Mouse (Mus musculus): ENCODE measurements around the gene Ak6. TPM values are rescaled to one million over a fixed set of nuclear protein-coding genes. Genes with fewer than 3 reads are reported as not detected.

The Ak6 gene
- polyA plus RNA-seq, 1 experiment, result 50.5 TPM

DNA sequence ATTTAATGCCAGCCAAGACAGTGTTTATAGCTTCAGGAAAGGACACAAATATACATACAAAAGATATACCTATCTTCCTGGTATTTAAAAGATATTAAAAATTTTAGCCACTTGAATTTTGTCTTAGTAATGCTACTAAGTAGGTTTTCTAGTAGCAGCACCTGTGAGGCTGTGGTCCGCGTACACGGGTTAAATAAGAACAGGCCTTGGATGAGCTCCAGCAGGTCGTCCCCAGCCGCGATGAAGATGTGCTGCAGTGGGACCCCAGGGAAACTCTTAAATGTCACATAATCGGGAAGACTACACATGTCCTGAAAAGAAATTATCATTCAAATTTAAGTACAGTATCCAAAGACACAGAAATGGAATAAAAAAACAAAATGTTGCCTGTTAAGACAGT is 55.4 kb downstream of the Ak6 start:
- TF ChIP-seq GATA1 (IDR thresholded peaks at IDR 0.05; ENCODE audit: low read length), result no peak

DNA sequence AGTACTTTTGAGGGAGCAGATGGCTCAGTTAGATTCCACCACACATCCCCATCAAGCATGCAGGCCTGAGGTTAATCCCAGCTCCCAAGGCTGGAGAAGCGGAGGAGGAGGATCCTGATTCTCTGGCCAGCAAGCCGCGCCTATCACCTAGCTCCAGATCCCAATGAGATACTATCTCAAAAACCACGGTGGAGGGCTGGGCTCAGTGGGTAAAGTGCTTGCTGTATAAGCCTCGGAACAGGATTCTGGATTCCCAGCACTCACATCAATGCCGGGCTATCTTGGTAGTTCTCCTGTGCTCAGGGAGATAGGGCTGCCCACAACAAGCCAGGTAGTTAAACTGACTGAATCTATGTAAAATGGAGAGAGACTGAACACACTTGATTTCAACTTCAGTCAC is 64.7 kb downstream of the Ak6 start:
- no peak for TF ChIP-seq GATA1 (IDR thresholded peaks at IDR 0.05; ENCODE audit: low read length)

Other genes starting within 250 kb of the Ak6 start
- not detected in 2 replicates for gene Naip1, start 198.1 kb upstream of the Ak6 start, polyA plus RNA-seq (2012)
- gene Gtf2h2, start 158.4 kb upstream of the Ak6 start, polyA plus RNA-seq (2012), result 40.4 and 50.5 TPM in 2 replicates
- gene Ocln, start 98.3 kb upstream of the Ak6 start, polyA plus RNA-seq (2012), result 0.41 and 0.57 TPM in 2 replicates
- 0.31 and 0.33 TPM in 2 replicates for gene Marveld2, start 34.0 kb upstream of the Ak6 start, polyA plus RNA-seq (2012)
- 10.8 and 15.3 TPM in 2 replicates for gene Rad17, start 72 bp downstream of the Ak6 start, polyA plus RNA-seq (2012)
- gene Taf9, start 600 bp downstream of the Ak6 start, polyA plus RNA-seq (2012), result 22.7 and 43.3 TPM in 2 replicates
- not detected in 2 replicates for gene Ccdc125, start 18.7 kb downstream of the Ak6 start, polyA plus RNA-seq (2012)
- 3.4 and 25.0 TPM in 2 replicates for gene Cdk7, start 80.0 kb downstream of the Ak6 start, polyA plus RNA-seq (2012)
- gene Mrps36, start 93.7 kb downstream of the Ak6 start, polyA plus RNA-seq (2012), result 153 and 198 TPM in 2 replicates
- gene Cenph, start 124.9 kb downstream of the Ak6 start, polyA plus RNA-seq (2012), result 30.5 and 38.1 TPM in 2 replicates
- gene Ccnb1, start 135.6 kb downstream of the Ak6 start, polyA plus RNA-seq (2012), result 2.5 and 4.6 TPM in 2 replicates
- gene Slc30a5, start 182.4 kb downstream of the Ak6 start, polyA plus RNA-seq (2012), result 7.3 and 11.4 TPM in 2 replicates

All from G1E-ER4 (cell line).